Mouse (Mus musculus): Measurements from ENCODE around the gene Rnpepl1.

DNA sequence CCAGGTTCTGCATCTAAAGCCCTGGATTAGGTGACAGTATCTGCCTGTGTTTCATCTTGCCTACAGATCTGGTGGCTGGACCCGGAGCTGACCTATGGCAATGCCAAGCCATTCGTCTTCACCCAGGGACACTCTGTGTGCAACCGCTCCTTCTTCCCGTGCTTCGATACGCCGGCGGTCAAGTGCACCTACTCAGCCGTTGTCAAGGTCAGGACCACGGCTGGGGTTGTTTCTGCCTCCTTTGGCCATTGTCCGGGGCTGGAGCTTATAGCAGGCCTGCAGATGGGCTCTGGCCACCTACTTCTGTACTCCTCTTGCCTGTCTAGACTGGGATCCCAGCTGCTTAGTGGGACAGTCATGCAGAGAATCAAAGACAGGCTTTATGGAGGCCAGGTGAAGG, 4.4 kb downstream of the Rnpepl1 start:
- TF ChIP-seq CTCF (IDR thresholded peaks at IDR 0.05; ENCODE audit: control insufficient read depth, insufficient read depth, low read length) (no peak), POLR2A (IDR thresholded peaks at IDR 0.05; ENCODE audit: borderline replicate concordance, control insufficient read depth, low read depth, low read length) (no peak)

Measured in bone marrow, adult 2 months (tissue).